Mouse (Mus musculus) spleen, postnatal 4 days (tissue): ENCODE results near the gene Btla.

Experiments used
- DNase-seq, 2 experiments: peaks; one replicate each; pipeline ENCODE4 v3.0.0; 2022; ENCODE audit warnings: low spot score in 2 of 2

The Btla gene

DNA sequence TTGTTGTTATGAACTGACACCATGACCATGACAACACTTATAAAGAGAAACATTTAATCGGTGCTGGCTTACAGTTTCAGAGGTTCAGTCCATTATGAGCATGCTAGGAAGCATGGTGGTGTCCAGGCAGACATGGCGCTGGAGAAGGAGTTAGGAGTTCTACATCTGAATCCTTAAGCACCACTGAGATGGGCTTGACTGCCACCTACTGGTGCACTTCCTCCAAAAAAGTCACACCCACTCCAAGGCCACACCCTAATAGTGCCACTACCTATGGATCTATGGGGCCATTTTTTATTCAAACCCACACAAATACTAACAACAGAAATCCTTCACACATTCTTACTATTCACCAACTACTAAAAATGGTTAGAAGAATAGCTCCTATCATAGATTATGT lies 35.5 kb downstream of the Btla start:
- DNase-seq, result peak in 1 of 2 experiments; percentile 25

DNA sequence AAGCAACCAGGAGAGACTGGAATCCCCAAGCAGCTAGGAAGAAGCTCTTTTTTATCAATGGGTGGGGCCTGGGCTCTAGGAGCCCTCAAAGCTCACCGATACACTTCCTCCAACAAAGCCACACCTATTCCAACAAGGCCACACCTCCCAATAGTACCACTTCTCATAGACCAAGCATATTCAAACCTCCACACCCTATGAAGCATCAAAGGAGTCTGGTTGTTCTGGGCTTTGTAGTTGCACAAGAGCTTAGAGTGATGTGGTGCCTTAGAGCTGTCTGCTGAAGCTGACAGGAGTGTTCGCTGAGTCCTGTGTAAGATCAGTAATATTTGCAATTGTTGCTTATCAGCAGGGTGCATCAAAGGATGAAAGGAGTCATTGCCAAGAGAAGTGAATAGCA lies 37.2 kb downstream of the Btla start:
- no peak for DNase-seq

DNA sequence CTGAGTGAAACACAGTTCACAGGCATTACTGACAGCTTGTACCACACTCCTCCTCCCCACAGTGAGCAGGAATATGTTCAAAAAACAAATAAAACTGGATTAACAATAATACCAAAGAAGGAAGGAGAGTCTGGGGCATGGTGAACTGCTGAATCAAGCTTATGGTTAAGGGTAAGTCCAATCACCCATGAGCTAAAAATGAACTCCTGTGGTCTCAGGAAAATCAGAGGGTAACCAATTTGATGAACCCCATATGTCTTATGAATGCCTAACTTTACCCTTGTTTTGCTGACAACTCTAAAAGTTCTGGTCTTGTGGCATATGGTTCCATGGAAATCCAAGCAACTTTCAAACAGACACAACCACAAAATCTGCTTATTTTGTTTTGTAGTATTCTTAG lies 37.9 kb downstream of the Btla start:
- DNase-seq, result no peak

DNA sequence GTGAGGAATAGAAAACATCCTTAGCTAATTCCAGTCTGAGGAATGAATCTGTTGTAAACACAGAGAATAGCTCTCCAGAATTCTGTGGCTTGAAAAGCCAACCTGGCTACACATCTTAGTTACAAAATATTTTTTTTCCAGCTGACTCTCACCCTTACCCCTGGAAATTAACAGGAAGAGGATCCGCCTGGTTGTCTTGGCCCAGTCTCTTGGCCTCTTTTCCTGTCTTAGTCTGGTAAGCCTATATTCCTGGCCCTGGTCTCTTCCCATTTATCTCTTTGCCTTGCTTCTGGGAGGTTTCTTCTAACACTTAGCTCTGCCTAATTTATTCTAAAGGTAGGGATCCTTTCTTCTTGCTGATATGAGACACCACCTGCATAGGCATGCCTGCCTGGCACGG lies 45.8 kb downstream of the Btla start:
- no peak for DNase-seq

DNA sequence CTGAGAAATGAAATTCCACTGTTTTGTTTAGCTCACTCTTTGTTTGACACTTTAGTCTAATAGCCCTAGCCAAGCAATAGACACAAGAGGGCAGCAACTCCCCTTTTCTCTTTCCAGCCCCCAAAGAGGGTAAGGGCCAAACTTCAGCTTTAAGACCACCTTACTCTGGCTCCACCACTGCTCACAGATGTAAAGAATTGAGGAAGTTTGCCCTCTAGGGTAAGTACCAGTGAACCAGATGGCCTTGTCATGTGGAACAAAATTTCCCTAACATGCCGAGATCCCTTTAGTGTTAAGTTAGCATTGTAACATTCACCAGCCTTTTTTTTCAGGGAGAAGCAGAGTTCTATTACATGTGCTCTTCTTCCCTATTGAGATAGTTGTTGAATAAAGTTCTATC lies 59.0 kb downstream of the Btla start:
- DNase-seq, result no peak

DNA sequence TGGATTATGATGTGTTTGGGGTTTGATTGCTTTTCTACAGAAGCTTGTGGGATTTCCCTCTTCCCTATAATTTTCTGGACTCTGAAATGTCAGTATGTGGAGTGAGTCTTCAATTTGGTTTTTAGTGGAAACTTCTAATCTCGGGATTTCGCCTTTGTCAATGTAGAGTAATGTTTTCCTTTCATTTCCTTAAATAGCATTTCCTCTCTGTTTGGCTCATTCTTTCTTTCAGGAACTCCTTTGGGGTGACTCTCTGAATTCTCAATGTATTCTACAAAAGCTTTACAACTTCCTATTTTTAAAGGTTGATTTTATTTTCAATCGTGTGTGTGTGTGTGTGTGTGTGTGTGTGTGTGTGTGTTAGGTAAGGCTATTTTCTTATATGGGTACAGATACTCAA lies 73.7 kb downstream of the Btla start:
- DNase-seq, result no peak
